Mouse (Mus musculus): ENCODE results near the gene Snap47. TPM values are rescaled to one million over a fixed set of nuclear protein-coding genes. Genes with fewer than 3 reads are reported as not detected.

The Snap47 gene
- total RNA-seq (2022) = 100 to 1,000 TPM; 364 to 399 (median 383) TPM

GRCm38 (mm10) chr11:59451086-59451485, at the start of gene Snap47:
TSS of gene Snap47 (minus strand) at chr11:59451186.
- no peak for DNase-seq (ENCODE audit: low spot score in 2 of 2)

- no peak for DNase-seq (ENCODE audit: low spot score in 2 of 2)
Observed at GRCm38 (mm10) chr11:59497747-59498146, 46.8 kb upstream of the Snap47 start.

- no peak for DNase-seq (ENCODE audit: low spot score in 2 of 2)
Observed at GRCm38 (mm10) chr11:59496672-59497310, 45.8 kb upstream of the Snap47 start.

- no peak for DNase-seq (ENCODE audit: low spot score in 2 of 2)
Observed at GRCm38 (mm10) chr11:59486222-59486621, 35.2 kb upstream of the Snap47 start.

GRCm38 (mm10) chr11:59485641-59486040, 34.7 kb upstream of the Snap47 start:
- DNase-seq (ENCODE audit: low spot score in 2 of 2) = no peak

GRCm38 (mm10) chr11:59483212-59483611, 32.2 kb upstream of the Snap47 start:
- no peak for DNase-seq (ENCODE audit: low spot score in 2 of 2)

- DNase-seq (ENCODE audit: low spot score in 2 of 2) = no peak
Observed at GRCm38 (mm10) chr11:59477240-59477639, 26.3 kb upstream of the Snap47 start.

- DNase-seq (ENCODE audit: low spot score in 2 of 2) = peak; percentile 81 to 87
Observed at GRCm38 (mm10) chr11:59472326-59472677, 21.3 kb upstream of the Snap47 start, which contains the start of gene Zfp867. TSS of gene Zfp867 (minus strand) at chr11:59472474.

- DNase-seq (ENCODE audit: low spot score in 2 of 2) = no peak
Observed at GRCm38 (mm10) chr11:59471413-59472325, 20.7 kb upstream of the Snap47 start.

GRCm38 (mm10) chr11:59460459-59460858, 9.5 kb upstream of the Snap47 start:
- DNase-seq (ENCODE audit: low spot score in 2 of 2) = no peak

- DNase-seq (ENCODE audit: low spot score in 2 of 2) = no peak
Observed at GRCm38 (mm10) chr11:59458973-59459372, 8.0 kb upstream of the Snap47 start.

- no peak for DNase-seq (ENCODE audit: low spot score in 2 of 2)
Observed at GRCm38 (mm10) chr11:59456891-59457290, 5.9 kb upstream of the Snap47 start.

- no peak for DNase-seq (ENCODE audit: low spot score in 2 of 2)
Observed at GRCm38 (mm10) chr11:59456346-59456745, 5.4 kb upstream of the Snap47 start.

GRCm38 (mm10) chr11:59450230-59450771, 685 bp downstream of the Snap47 start:
- DNase-seq (ENCODE audit: low spot score in 2 of 2) = no peak

- DNase-seq (ENCODE audit: low spot score in 2 of 2) = peak; percentile 88 to 91
Observed at GRCm38 (mm10) chr11:59449741-59450229, 1.2 kb downstream of the Snap47 start, which contains the start of gene Jmjd4. TSS of gene Jmjd4 (plus strand) at chr11:59450045.

- DNase-seq (ENCODE audit: low spot score in 2 of 2) = no peak
Observed at GRCm38 (mm10) chr11:59443102-59443501, 7.9 kb downstream of the Snap47 start.

GRCm38 (mm10) chr11:59437954-59438353, 13.0 kb downstream of the Snap47 start:
- DNase-seq (ENCODE audit: low spot score in 2 of 2) = no peak

GRCm38 (mm10) chr11:59432261-59432660, 18.7 kb downstream of the Snap47 start:
- DNase-seq (ENCODE audit: low spot score in 2 of 2) = no peak

- no peak for DNase-seq (ENCODE audit: low spot score in 2 of 2)
Observed at GRCm38 (mm10) chr11:59429959-59430358, 21.0 kb downstream of the Snap47 start.

- no peak for DNase-seq (ENCODE audit: low spot score in 2 of 2)
Observed at GRCm38 (mm10) chr11:59428057-59428660, 22.8 kb downstream of the Snap47 start.

GRCm38 (mm10) chr11:59425671-59426101, 25.3 kb downstream of the Snap47 start:
- peak in 1 of 2 experiments; percentile 33 for DNase-seq (ENCODE audit: low spot score in 2 of 2)

All from left cerebral cortex, adult 8-10 months (tissue).